Mouse (Mus musculus): ENCODE results near the gene 9130213A22Rik. TPM values are rescaled to one million over a fixed set of nuclear protein-coding genes. Genes with fewer than 3 reads are reported as not detected.
A peak's percentile ranks its signal among the peaks of the same experiment; 100 is the strongest.

9130213A22Rik gene
- polyA plus RNA-seq, 1 experiment from 2014 or later = 0.40 TPM

DNA sequence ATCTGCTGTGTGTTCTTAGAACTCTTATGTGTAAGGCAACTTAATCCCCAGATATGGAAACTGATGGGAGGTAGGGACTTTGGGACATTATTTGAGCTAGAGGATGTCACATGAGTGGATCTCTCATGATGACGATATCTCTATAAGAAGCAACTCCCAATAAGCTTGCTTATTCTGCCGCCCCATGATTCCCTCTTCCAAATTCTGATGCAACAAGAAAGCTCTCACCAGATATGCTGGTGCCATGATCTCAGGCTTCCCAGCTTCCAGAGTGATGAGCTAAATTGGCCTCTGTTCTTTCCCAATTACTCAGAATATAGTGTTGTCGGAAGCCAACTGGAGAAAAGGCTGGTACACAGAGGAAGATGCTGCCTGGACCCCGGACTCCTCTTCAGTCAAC is 10.5 kb downstream of the 9130213A22Rik start:
- H3K4me2 ChIP-seq (replicated peaks) = peak overlapping the region; percentile 51; the same call in 1 of the 2 replicates
- H3K4me3 ChIP-seq = no peak overlapping the region; the same call in 1 of the 2 replicates
- H3K27ac ChIP-seq = no peak overlapping the region
- H3K27me3 ChIP-seq = peaks cover 7% of the 10 kb centered on the region
- H3K9ac ChIP-seq = no peak overlapping the region
- ATAC-seq (ENCODE audit: insufficient number of reproducible peaks, insufficient read depth, low FRiP score, low TSS enrichment) = no peak
- no peaks in the 10 kb centered on the region for H3K9me3 ChIP-seq
- H3K4me1 ChIP-seq = 0 out of 2 replicates have a peak, but pooled peaks cover 3% of the 10 kb centered on the region
- peaks cover 26% of the 10 kb centered on the region for H3K36me3 ChIP-seq
- WGBS = 66% methylated on average over 4 of the region's 4 CpGs

- Histone ChIP-seq H3K9me3 (no peaks in the 10 kb centered on the region), H3K27ac (no peak overlapping the region), H3K9ac (peak overlapping the region; percentile 25; the same call in 1 of the 2 replicates), H3K27me3 (peaks cover 3% of the 10 kb centered on the region; the same call in 1 of the 2 replicates), H3K4me1 (0 out of 2 replicates have a peak, but pooled peaks cover 3% of the 10 kb centered on the region), H3K4me2 (replicated peaks) (peak overlapping the region; percentile 51), H3K36me3 (peaks cover 32% of the 10 kb centered on the region), H3K4me3 (peak overlapping the region; percentile 46)
- 5% methylated on average over 21 of the region's 21 CpGs for WGBS
- no peak for ATAC-seq (ENCODE audit: insufficient number of reproducible peaks, insufficient read depth, low FRiP score, low TSS enrichment)
Measured at GRCm38 (mm10) chr11:69111051-69111810, 11.2 kb downstream of the 9130213A22Rik start.

GRCm38 (mm10) chr11:69110319-69111046 is 11.9 kb downstream of the 9130213A22Rik start:
- H3K4me1 ChIP-seq = 0 out of 2 replicates have a peak, but pooled peaks cover 3% of the 10 kb centered on the region
- peaks cover 40% of the 10 kb centered on the region for H3K36me3 ChIP-seq
- H3K27me3 ChIP-seq = no peaks in the 10 kb centered on the region; the same call in 1 of the 2 replicates
- ATAC-seq (ENCODE audit: insufficient number of reproducible peaks, insufficient read depth, low FRiP score, low TSS enrichment) = peak; percentile 44; the same call in 1 of the 2 replicates
- no peak overlapping the region for H3K27ac ChIP-seq
- H3K9me3 ChIP-seq = no peaks in the 10 kb centered on the region
- H3K4me2 ChIP-seq (replicated peaks) = peak overlapping the region; percentile 51
- peak overlapping the region; percentile 46 for H3K4me3 ChIP-seq
- H3K9ac ChIP-seq = peak overlapping the region; percentile 25; the same call in 1 of the 2 replicates
- 1% methylated on average over 30 of the region's 30 CpGs for WGBS

DNA sequence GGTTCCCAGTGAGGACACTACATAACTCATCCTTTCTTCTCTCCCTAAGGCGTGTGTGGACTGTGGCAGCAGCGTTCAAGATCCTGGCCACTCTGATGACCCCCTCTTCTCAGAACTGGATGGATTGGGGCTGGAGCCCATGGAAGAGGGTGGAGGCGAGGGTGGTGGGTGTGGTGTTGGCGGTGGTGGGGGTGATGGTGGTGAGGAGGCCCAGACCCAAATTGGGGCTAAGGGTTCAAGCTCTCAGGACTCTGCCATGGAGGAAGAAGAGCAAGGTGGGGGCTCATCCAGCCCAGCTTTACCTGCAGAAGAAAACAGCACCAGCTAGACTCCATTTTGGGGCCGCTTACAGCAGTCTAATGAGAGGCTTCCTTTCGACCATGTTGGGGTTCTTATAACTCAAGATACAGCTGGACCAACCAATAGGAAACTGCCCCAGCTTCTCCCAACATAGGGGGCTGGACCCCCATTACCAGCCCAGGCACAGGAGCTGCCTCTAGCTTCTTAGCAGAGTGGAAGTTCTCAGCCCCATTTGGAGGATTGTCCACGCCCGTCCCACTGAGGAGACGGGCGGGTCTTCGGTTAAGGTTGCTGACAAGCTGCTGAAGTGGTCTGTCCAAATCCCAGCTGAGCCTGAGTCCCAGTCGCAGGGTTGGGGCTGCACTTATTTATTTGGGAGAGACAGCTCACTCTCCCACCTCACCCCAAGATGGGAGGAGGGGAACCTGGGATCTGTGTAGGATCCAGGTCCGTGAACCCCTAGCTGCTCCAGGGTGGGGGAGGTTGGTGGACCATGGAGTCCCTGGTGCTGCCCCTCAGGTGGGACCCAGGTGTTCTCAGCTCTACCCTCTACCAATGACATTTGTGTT is 13.1 kb downstream of the 9130213A22Rik start:
- Histone ChIP-seq H3K4me1 (0 out of 2 replicates have a peak, but pooled peaks cover 3% of the 10 kb centered on the region), H3K36me3 (peaks cover 52% of the 10 kb centered on the region), H3K9ac (no peak overlapping the region), H3K4me3 (no peak overlapping the region), H3K27ac (no peak overlapping the region), H3K9me3 (no peaks in the 10 kb centered on the region), H3K4me2 (replicated peaks) (no peak overlapping the region), H3K27me3 (no peaks in the 10 kb centered on the region)
- 82% methylated on average over 13 of the region's 13 CpGs for WGBS
- ATAC-seq (ENCODE audit: insufficient number of reproducible peaks, insufficient read depth, low FRiP score, low TSS enrichment) = no peak

- Histone ChIP-seq H3K27me3 (no peaks in the 10 kb centered on the region), H3K4me2 (replicated peaks) (no peak overlapping the region), H3K4me1 (0 out of 2 replicates have a peak, but pooled peaks cover 3% of the 10 kb centered on the region), H3K4me3 (no peak overlapping the region), H3K36me3 (peaks cover 63% of the 10 kb centered on the region), H3K9me3 (no peaks in the 10 kb centered on the region), H3K9ac (no peak overlapping the region), H3K27ac (no peak overlapping the region)
- WGBS = 91% methylated on average over 9 of the region's 9 CpGs
- no peak for ATAC-seq (ENCODE audit: insufficient number of reproducible peaks, insufficient read depth, low FRiP score, low TSS enrichment)
Measured at GRCm38 (mm10) chr11:69108223-69108622, 14.2 kb downstream of the 9130213A22Rik start.

DNA sequence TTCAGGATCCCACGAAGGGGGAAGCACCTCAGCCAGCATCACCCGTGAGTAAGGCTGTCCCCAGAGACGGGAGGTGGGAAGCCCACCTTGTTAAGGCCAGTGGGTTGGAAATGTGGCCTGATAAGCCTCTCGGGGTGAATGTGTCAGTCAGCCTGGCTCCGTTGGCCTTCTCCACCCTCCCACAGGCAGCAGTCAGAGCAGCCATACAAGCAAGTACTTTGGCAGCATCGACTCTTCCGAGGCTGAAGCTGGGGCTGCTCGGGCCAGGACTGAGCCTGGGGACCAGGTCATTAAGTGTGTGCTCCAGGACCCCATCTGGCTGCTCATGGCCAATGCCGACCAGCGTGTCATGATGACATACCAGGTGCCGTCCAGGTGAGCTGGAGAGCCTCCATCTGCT is 14.7 kb downstream of the 9130213A22Rik start:
- 90% methylated on average over 11 of the region's 11 CpGs for WGBS
- Histone ChIP-seq H3K27me3 (no peaks in the 10 kb centered on the region), H3K9ac (no peak overlapping the region), H3K4me1 (0 out of 2 replicates have a peak, but pooled peaks cover 3% of the 10 kb centered on the region), H3K9me3 (no peaks in the 10 kb centered on the region), H3K27ac (no peak overlapping the region), H3K4me3 (no peak overlapping the region), H3K36me3 (peaks cover 68% of the 10 kb centered on the region), H3K4me2 (replicated peaks) (no peak overlapping the region)
- ATAC-seq (ENCODE audit: insufficient number of reproducible peaks, insufficient read depth, low FRiP score, low TSS enrichment) = no peak

GRCm38 (mm10) chr11:69106842-69107241 is 15.5 kb downstream of the 9130213A22Rik start:
- Histone ChIP-seq H3K9me3 (no peaks in the 10 kb centered on the region), H3K4me3 (no peak overlapping the region), H3K27ac (no peak overlapping the region), H3K4me2 (replicated peaks) (no peak overlapping the region), H3K36me3 (peaks cover 76% of the 10 kb centered on the region), H3K9ac (no peak overlapping the region), H3K27me3 (no peaks in the 10 kb centered on the region), H3K4me1 (0 out of 2 replicates have a peak, but pooled peaks cover 3% of the 10 kb centered on the region)
- WGBS = 82% methylated on average over 11 of the region's 11 CpGs
- no peak for ATAC-seq (ENCODE audit: insufficient number of reproducible peaks, insufficient read depth, low FRiP score, low TSS enrichment)

DNA sequence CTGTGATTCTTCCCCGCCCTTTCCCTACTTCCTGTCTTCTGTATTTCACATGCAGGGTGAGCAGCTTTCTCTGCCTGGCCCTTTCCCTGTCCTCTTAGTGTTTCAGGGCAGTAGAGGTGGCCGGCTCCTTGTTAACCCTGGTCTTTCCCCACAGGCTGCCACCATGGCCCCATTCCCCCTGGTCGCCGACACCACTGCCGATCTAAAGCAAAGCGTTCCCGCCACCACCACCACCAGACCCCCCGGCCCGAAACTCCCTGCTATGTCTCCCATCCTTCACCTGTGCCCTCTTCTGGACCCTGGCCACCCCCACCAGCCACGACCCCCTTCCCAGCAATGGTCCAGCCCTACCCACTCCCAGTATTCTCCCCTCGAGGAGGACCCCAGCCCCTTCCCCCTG is 16.1 kb downstream of the 9130213A22Rik start:
- Histone ChIP-seq H3K27ac (no peak overlapping the region), H3K9me3 (no peaks in the 10 kb centered on the region), H3K4me1 (no peaks in the 10 kb centered on the region), H3K4me2 (replicated peaks) (no peak overlapping the region), H3K4me3 (no peak overlapping the region), H3K27me3 (no peaks in the 10 kb centered on the region), H3K36me3 (peaks cover 82% of the 10 kb centered on the region), H3K9ac (no peak overlapping the region)
- no peak for ATAC-seq (ENCODE audit: insufficient number of reproducible peaks, insufficient read depth, low FRiP score, low TSS enrichment)
- WGBS = 87% methylated on average over 11 of the region's 11 CpGs

DNA sequence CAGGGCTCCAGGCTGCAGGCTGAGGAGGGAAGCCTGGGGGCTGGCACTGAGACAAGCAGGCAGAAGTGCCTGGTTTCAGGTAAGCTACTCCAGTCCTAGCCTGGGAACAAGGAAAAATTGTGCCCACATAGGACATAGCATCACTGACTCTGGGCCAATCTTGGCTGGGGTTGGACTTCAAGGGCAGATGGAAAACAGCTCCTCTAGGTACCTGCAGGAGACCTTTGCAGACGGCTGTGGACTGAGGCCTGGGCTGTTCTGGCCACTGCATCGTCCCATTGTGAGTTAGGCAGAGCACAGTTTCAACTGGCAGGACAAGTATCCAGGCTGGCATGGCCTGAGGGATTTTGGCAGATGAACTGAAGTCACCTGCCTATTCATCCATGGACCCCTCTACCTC is 16.6 kb downstream of the 9130213A22Rik start:
- no peak overlapping the region for H3K27ac ChIP-seq
- no peak for ATAC-seq (ENCODE audit: insufficient number of reproducible peaks, insufficient read depth, low FRiP score, low TSS enrichment)
- H3K4me2 ChIP-seq (replicated peaks) = no peak overlapping the region
- no peaks in the 10 kb centered on the region for H3K4me1 ChIP-seq
- WGBS = 81% methylated on average over 2 of the region's 2 CpGs
- H3K27me3 ChIP-seq = no peaks in the 10 kb centered on the region
- peaks cover 87% of the 10 kb centered on the region for H3K36me3 ChIP-seq
- H3K9ac ChIP-seq = no peak overlapping the region
- H3K9me3 ChIP-seq = no peaks in the 10 kb centered on the region
- no peak overlapping the region for H3K4me3 ChIP-seq

DNA sequence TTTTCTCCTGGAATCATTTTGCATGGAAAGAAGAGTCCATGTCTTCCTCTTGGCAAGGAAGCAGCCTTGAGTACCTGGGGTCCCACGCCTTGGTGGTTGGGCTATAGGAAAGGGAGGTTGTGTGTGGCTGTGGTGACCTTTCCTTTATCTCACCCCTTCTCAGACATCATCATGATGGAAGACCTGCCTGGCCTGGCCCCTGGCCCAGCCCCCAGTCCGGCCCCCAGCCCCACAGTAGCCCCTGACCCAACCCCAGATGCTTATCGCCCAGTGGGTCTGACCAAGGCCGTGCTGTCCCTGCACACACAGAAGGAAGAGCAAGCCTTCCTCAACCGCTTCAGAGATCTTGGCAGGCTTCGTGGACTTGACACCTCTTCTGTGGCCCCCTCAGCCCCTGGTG is 17.2 kb downstream of the 9130213A22Rik start:
- Histone ChIP-seq H3K4me2 (replicated peaks) (no peak overlapping the region), H3K9ac (no peak overlapping the region), H3K36me3 (peaks cover 91% of the 10 kb centered on the region), H3K27me3 (no peaks in the 10 kb centered on the region), H3K9me3 (no peaks in the 10 kb centered on the region), H3K27ac (no peak overlapping the region), H3K4me1 (peaks cover 5% of the 10 kb centered on the region), H3K4me3 (no peak overlapping the region)
- ATAC-seq (ENCODE audit: insufficient number of reproducible peaks, insufficient read depth, low FRiP score, low TSS enrichment) = no peak
- WGBS = 90% methylated on average over 6 of the region's 6 CpGs

DNA sequence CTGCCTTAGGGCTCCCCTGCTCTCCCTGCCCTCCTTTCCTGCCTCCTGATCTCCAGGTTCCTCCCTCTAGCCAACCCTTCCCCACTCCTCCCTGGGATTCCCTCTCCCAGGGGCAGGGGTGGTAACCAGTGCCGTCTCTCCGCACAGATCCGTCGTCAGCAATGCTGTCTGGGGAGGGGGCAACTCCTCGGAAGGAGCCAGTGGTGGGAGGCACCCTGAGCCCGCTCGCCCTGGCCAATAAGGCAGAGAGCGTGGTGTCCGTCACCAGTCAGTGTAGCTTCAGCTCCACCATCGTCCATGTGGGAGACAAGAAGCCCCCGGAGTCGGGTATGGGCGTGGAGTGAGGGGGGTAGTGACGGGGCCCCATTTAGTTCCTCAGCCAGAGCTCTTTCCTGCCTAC is 17.9 kb downstream of the 9130213A22Rik start:
- H3K9me3 ChIP-seq = no peaks in the 10 kb centered on the region
- 91% methylated on average over 14 of the region's 14 CpGs for WGBS
- no peaks in the 10 kb centered on the region for H3K27me3 ChIP-seq
- H3K36me3 ChIP-seq = peaks cover 90% of the 10 kb centered on the region
- no peak overlapping the region for H3K4me2 ChIP-seq (replicated peaks)
- H3K4me3 ChIP-seq = no peak overlapping the region
- no peak overlapping the region for H3K9ac ChIP-seq
- no peak overlapping the region for H3K27ac ChIP-seq
- no peak for ATAC-seq (ENCODE audit: insufficient number of reproducible peaks, insufficient read depth, low FRiP score, low TSS enrichment)
- peaks cover 11% of the 10 kb centered on the region for H3K4me1 ChIP-seq

All from embryonic facial prominence, embryonic 12.5 days (tissue).